Mouse (Mus musculus) liver, embryonic 11.5 days (tissue): ENCODE data around the gene Cry2. TPM values are rescaled to one million over a fixed set of nuclear protein-coding genes. Genes with fewer than 3 reads are reported as not detected.

ENCODE experiments used
- ATAC-seq: fragments of 200-750 bp; cut with Nextera tagmentation; replicated peaks from 2 replicates; pipeline ENCODE4 v1.8.0; 2017; ENCODE audit warnings: moderate number of reproducible peaks, mild to moderate bottlenecking, moderate TSS enrichment, moderate library complexity; ENCODE audit not compliant: low FRiP score
- DNase-seq: peaks from one replicate; pipeline ENCODE4 v3.0.0-alpha.2; 2017; ENCODE audit warnings: low spot score
- H3K27ac ChIP-seq: fragments of 300-500 bp; sonication (generic); 2 replicates; pipeline ENCODE4 v1.5.1; 2014; ENCODE audit warnings: mild to moderate bottlenecking, low read depth, low read length, control low read depth
- H3K27me3 ChIP-seq: fragments of 300-500 bp; sonication (generic); replicated peaks from 2 replicates; pipeline ENCODE4 v1.6.1; 2014; ENCODE audit warnings: low read length, mixed read lengths; ENCODE audit not compliant: control insufficient read depth, insufficient read depth
- H3K36me3 ChIP-seq: fragments of 300-500 bp; sonication (generic); 2 replicates; pipeline ENCODE4 v1.6.1; 2014; ENCODE audit warnings: mild to moderate bottlenecking, low read length, moderate library complexity, mixed read lengths; ENCODE audit not compliant: control insufficient read depth, insufficient read depth
- H3K4me1 ChIP-seq: fragments of 300-500 bp; sonication (generic); replicated peaks from 2 replicates; pipeline ENCODE4 v1.6.1; 2014; ENCODE audit warnings: low read length, mixed read lengths; ENCODE audit not compliant: control insufficient read depth, insufficient read depth
- H3K4me2 ChIP-seq: fragments of 300-500 bp; sonication (generic); 2 replicates; pipeline ENCODE4 v1.6.1; 2014; ENCODE audit warnings: mild to moderate bottlenecking, control low read depth, moderate library complexity
- H3K4me3 ChIP-seq: fragments of 300-500 bp; sonication (generic); 2 replicates; pipeline ENCODE4 v1.5.1; 2014; ENCODE audit warnings: low read depth, low read length, control low read depth
- H3K9ac ChIP-seq: fragments of 300-500 bp; sonication (generic); 2 replicates; pipeline ENCODE4 v1.6.1; 2014; ENCODE audit warnings: low read depth, low read length, control low read depth
- H3K9me3 ChIP-seq: fragments of 300-500 bp; sonication (generic); 2 replicates; pipeline ENCODE4 v1.6.1; 2016; ENCODE audit warnings: low read length, inconsistent platforms, mixed read lengths; ENCODE audit not compliant: control insufficient read depth
- WGBS: fragments of 180-500 bp; shearing (Covaris S2); extraction: QIAGEN DNeasy Blood & Tissue Kit; methylation state at CpG from one replicate; pipeline ENCODE4 v1.1.7; 2014; 5-methylcytosine and 5-hydroxymethylcytosine counted together
- polyA plus RNA-seq: library from polyadenylated mRNA; unstranded; fragments of >200 nt; fragmentation: Nextera tagmentation; extraction: Ambion mirVana; gene quantifications from 2 replicates; pipeline ENCODE4 v1.2.1, GENCODE M21; 2014

Gene Cry2
- polyA plus RNA-seq, 1 experiment from 2014 or later, result 22.5 TPM

GRCm38 (mm10) chr2:92375099-92375623 lies 58.7 kb downstream of the Cry2 start:
- no peaks in the 10 kb centered on the region for H3K9me3 ChIP-seq
- under 1% methylated on average over 29 of the region's 29 CpGs for WGBS
- H3K4me1 ChIP-seq, result peaks cover 10% of the 10 kb centered on the region
- peak overlapping the region; percentile 70 for H3K27ac ChIP-seq
- peak overlapping the region; percentile 81 for H3K9ac ChIP-seq
- peak; percentile 94 for ATAC-seq
- peak overlapping the region; percentile 85 for H3K4me3 ChIP-seq
- peaks cover 27% of the 10 kb centered on the region for H3K27me3 ChIP-seq
- DNase-seq, result peak; percentile 94
- H3K4me2 ChIP-seq, result peak overlapping the region; percentile 94
- peaks cover 16% of the 10 kb centered on the region for H3K36me3 ChIP-seq

DNA sequence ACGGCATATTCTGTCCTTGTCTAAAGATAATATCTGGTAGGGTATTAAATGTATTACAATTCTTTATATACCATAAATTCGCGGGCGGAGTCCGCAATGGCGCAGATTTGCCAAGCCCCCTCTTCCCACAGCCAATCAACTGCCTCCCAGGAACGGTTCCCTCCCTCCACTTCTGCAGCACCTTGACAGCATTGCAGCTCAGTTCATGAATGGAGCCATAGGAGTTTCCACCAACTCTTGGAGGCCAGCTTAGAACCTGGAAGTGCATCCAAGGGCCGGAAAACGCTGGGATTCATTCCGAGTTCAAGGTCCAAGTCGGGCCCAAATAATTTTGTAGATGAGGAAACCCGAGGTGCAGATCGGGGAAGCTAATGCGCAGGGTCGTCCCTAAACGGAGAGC lies 59.3 kb downstream of the Cry2 start, which contains the start of the genes Pex16 and Large2:
Gene Pex16 (plus strand): TSS at position 163 of the 400 bp plus-strand sequence.
Gene Large2 (minus strand): TSS at position 356 of the 400 bp plus-strand sequence.
- peak within 1 kb of the TSS; percentile 85 for H3K4me3 ChIP-seq
- no peaks in the 10 kb centered on the region for H3K9me3 ChIP-seq
- H3K9ac ChIP-seq, result peak within 1 kb of the TSS; percentile 81
- WGBS, result 2% methylated on average over 16 of the region's 16 CpGs
- DNase-seq, result no peak
- H3K36me3 ChIP-seq, result peaks cover 13% of the 10 kb centered on the region
- ATAC-seq, result no peak; the same call in 1 of the 2 replicates
- H3K4me1 ChIP-seq, result peaks cover 10% of the 10 kb centered on the region
- H3K27me3 ChIP-seq, result peaks cover 33% of the 10 kb centered on the region
- peak within 1 kb of the TSS; percentile 70 for H3K27ac ChIP-seq
- peak within 1 kb of the TSS; percentile 94 for H3K4me2 ChIP-seq

DNA sequence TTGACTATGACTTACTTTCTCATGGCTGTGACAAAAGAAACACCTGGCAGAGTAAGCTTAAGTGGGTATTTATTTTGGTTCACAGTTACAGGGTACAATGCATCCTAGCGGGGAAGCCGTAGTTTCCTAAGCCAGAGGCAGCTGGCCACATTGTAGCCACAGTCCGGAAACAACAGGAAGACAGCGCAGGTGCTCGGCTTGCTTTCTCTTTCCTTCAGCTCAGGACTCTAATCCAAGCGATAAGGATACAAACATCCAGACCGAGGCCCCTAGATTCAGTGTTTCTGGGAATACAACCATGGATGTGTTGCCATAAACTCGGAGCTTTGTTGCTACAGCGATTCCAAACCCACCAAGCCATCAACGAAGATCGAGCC lies 60.4 kb downstream of the Cry2 start:
- Histone ChIP-seq H3K27me3 (peaks cover 41% of the 10 kb centered on the region), H3K27ac (no peak overlapping the region), H3K4me2 (no peak overlapping the region), H3K4me1 (peaks cover 10% of the 10 kb centered on the region), H3K36me3 (peaks cover 3% of the 10 kb centered on the region; the same call in 1 of the 2 replicates), H3K9ac (no peak overlapping the region), H3K4me3 (no peak overlapping the region), H3K9me3 (no peaks in the 10 kb centered on the region)
- DNase-seq (no peak), ATAC-seq (no peak)
- WGBS, result 71% methylated on average over 11 of the region's 11 CpGs

DNA sequence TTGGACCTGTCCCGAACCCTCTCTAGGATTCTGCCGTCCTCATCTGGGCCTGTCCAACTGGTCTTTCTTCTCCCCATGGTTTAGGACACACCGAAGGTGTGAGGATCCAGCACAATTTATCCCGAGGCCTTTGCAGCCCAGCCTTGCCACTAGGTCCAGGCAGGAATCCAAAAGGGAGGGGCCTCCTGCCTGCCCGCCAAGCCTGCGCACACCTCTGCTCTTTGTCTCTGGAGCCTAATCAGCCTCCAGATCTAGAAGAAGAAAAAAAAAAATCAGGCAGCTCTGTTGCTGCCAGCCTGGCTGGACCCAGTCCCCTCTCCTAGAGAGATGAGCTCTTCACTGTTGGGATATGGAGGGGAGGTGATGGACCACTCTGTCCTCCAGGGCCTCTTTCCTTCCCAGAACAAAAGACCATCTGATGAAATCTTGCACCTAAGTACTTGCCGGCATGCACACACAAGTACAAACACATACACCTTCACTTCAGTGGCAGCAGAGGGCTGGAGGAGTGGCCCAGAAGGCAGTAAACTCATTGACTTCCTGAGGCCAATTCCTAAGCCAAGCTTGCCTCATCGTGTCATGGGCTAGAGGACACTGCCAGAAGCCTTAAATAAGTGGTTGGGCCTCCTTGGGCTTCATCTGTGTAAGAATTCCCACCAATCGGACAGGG lies 60.9 kb downstream of the Cry2 start:
- Histone ChIP-seq H3K4me2 (no peak overlapping the region), H3K9ac (no peak overlapping the region), H3K36me3 (peaks cover under 1% of the 10 kb centered on the region; the same call in 1 of the 2 replicates), H3K9me3 (no peaks in the 10 kb centered on the region), H3K4me1 (peaks cover 10% of the 10 kb centered on the region), H3K27ac (no peak overlapping the region), H3K27me3 (peaks cover 42% of the 10 kb centered on the region), H3K4me3 (no peak overlapping the region)
- no peak for DNase-seq
- ATAC-seq, result no peak
- WGBS, result 66% methylated on average over 9 of the region's 9 CpGs

DNA sequence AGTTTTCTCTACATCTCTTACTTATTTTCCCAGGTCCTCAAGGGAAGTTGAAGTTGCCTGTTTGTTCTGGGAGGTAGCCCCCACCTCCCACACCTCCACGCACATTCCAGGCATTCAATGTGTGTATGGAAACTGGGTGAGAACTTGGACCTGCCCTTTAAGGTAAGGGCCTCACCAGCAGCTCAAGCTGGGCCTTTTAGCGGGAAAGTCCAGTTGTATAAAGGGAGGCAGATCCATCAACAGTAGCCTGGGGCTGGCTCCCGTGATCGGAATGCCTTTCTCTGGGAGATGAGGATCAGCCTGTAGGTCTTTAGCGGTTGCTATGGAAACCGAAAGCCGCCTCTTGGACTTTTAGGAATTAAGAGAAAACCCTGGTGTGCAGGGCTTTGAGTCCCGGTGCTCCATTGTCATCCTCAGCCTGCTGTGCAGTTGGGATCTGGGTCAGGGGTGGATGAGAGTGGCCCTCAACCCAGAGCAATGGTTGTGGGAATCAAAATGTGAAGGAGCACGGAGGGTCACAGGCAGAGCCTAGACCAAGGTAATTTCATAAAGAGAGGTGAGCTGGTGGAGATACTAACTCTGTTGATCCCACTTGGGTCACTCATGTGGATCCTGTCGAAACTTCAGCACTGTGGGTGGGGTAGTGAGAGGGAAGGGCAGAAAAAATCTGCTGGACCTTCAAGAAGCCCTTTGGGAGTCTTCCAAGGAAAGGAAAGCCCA lies 61.7 kb downstream of the Cry2 start:
- H3K27me3 ChIP-seq, result peaks cover 45% of the 10 kb centered on the region
- ATAC-seq, result no peak
- no peak overlapping the region for H3K4me2 ChIP-seq
- no peaks in the 10 kb centered on the region for H3K36me3 ChIP-seq
- no peak overlapping the region for H3K4me3 ChIP-seq
- no peak overlapping the region for H3K9ac ChIP-seq
- no peak for DNase-seq
- WGBS, result 38% methylated on average over 10 of the region's 10 CpGs
- no peak overlapping the region for H3K27ac ChIP-seq
- H3K9me3 ChIP-seq, result no peaks in the 10 kb centered on the region
- peaks cover 10% of the 10 kb centered on the region for H3K4me1 ChIP-seq

DNA sequence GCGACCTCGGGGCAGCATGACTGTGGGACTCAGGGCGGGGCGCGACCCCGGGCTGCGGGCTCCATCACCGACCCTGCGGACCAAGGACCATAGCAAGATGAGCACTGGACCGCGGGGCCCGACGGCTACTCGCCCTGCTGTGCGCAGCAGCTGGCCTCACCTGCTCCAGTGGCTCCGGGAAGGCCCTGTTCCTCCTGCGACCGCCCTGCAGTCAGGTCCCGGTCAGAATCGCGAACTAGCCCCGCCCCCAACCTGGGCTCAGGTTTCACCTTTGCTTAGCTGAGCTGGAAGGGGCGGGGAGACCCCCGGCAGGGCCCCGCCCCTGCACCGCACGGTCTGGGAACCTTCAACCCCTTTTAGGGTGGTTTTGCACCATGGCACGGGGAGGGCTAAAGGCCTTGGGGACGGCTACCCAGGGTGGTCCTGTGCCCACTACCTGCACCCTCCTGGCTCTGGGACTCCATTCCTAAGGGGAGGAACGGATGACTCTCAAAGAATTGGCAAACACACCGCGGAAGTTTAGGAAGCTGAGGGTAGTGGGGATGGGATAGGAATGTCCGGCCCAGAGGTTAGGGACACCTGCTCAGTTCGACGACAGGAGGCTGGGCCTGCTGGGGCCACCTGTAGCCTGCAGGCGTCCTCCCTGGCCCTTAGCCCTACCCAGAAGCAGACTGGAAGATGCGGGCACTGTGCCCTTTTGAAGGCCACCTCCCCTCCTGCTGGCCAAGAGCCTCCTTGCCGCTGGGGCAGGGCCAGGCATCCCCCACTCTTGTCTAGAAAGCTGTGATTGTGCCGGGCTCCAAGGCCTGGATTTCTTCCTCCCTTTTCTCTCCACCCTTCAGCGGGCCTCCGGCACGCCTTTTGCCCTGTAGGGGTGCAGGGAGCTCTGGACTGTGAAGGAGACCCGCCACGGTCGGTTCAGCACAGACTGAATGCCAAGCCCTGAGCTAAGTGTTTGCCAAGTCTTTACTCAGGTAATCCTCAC lies 62.7 kb downstream of the Cry2 start:
- H3K4me1 ChIP-seq, result peaks cover 6% of the 10 kb centered on the region
- H3K4me3 ChIP-seq, result peak overlapping the region; percentile 46
- no peaks in the 10 kb centered on the region for H3K36me3 ChIP-seq
- peak overlapping the region; percentile 63 for H3K4me2 ChIP-seq
- 8% methylated on average over 45 of the region's 45 CpGs for WGBS
- DNase-seq, result peak; percentile 64
- no peak; the same call in 1 of the 2 replicates for ATAC-seq
- H3K9me3 ChIP-seq, result no peaks in the 10 kb centered on the region
- peak overlapping the region; percentile 7; the same call in 1 of the 2 replicates for H3K9ac ChIP-seq
- H3K27me3 ChIP-seq, result peaks cover 46% of the 10 kb centered on the region
- H3K27ac ChIP-seq, result no peak overlapping the region

DNA sequence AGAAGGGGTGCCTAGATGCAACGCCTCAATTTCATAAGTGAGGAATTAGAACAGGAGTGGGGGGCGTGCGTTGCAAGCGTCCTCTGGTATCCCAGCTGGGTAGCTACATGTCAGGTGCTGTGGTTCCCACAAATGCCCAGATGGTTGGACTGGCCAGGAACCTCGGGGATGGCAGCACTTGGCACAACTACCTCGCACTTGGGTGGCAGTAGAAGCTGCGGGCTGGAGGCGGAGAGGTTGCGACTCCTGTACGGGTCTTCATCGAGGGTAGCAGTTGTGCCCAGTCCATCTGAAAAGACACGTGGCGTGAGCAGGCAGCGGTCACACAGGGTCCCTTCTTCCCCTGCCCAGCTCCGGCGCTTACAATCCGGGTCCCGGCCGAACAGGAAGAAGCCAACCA lies 63.5 kb downstream of the Cry2 start:
- H3K4me2 ChIP-seq, result peak overlapping the region; percentile 63
- no peak overlapping the region for H3K27ac ChIP-seq
- H3K9ac ChIP-seq, result peak overlapping the region; percentile 7; the same call in 1 of the 2 replicates

More for the DNA sequence above, 63.5 kb downstream of the Cry2 start:
- Histone ChIP-seq H3K9me3 (no peaks in the 10 kb centered on the region), H3K27me3 (peaks cover 46% of the 10 kb centered on the region), H3K4me1 (peaks cover 2% of the 10 kb centered on the region; the same call in 1 of the 2 replicates), H3K4me3 (peak overlapping the region; percentile 46), H3K36me3 (no peaks in the 10 kb centered on the region)
- ATAC-seq, result no peak
- no peak for DNase-seq
- 21% methylated on average over 19 of the region's 19 CpGs for WGBS
